Mouse (Mus musculus): ENCODE data around the gene Serpinc1.

DNA sequence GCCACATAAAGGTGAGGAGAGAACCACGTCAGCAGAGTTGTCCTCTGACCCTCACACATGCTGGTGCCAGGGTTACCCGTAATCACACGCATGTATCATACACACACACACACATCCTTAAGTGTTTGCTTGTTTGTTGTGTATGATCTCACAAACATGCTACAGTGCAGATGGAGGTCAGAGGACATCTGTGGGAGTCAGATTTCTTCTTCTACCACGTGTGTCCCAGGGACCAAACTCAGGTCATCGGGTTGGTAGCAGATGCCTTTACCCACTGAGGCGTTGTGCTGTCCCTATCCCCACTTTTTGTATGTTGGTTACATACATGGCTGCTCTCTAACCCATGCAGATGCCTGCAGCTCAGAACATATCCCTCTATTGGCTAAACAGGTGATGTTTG, 7.1 kb downstream of the Serpinc1 start:
- TF ChIP-seq CTCF (IDR thresholded peaks at IDR 0.05; ENCODE audit: extremely low read depth, insufficient read depth, insufficient read length, insufficient replicate concordance) (no peak), POLR2A (IDR thresholded peaks at IDR 0.05; ENCODE audit: low read depth, low read length) (no peak)
